Comparison of ENCODE assay signal across 8 mouse cellular contexts in the genomic region with DNA sequence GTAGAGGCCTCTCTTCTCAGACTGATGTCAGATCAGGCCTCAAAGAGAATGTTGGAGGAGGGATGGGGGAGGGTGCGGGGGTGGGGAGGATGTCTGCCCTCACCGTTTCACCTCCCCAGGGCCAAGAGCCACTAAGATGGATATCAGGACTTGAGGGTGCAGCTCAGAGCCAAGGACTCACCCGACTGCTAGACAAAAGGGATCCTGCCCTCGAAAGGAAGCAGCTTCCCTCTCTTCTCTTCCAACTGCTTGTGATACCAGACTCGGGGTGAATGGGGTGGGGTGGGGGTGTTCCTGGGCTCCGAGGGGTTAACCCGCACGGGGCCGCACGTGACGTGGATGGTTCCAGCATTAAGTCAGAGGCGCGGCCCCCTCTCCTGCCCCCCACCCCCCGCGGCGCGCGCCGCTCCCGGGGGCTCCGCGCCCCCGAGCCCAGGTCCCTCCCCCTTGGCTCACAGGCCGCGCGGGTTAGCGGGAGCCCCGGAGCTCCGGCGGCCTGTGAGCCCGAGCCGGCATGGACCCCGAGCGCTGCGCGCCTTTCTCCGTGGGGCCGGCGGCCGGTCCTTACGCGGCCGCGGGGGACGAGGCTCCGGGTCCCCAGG. TPM values are rescaled to one million over a fixed set of nuclear protein-coding genes. Genes with fewer than 3 reads are reported as not detected.
A peak's percentile ranks its signal among the peaks of the same experiment; 100 is the strongest.
DNase-seq lines count a peak whose midpoint lies in the region; ATAC-seq and TF ChIP-seq lines count a peak whose summit lies in the region.

Gene Alx3, plus strand, starts transcription at position 370 of the 602 bp plus-strand sequence.

- H3K4me2 ChIP-seq in neural tube, embryonic 13.5 days, result peak within 1 kb of the TSS; percentile 52

- DNase-seq in left cerebral cortex, adult 2 months (ENCODE audit: extremely low spot score in 1 of 2, low spot score in 2 of 2), result no peak
- DNase-seq in left cerebral cortex, postnatal 14 days (ENCODE audit: low spot score in 2 of 2), result no peak
- peak; percentile 59 for DNase-seq in limb, embryonic 10.5 days (ENCODE audit: low spot score)
- no peak for DNase-seq in cerebellum, postnatal 14 days
- no peak for DNase-seq in spleen, postnatal 36 days (ENCODE audit: low spot score in 2 of 2)
- no peak for DNase-seq in gastrocnemius, adult 18-20 months (ENCODE audit: low spot score)

- H3K9ac ChIP-seq in neural tube, embryonic 13.5 days, result peak within 1 kb of the TSS; percentile 47

- peak within 1 kb of the TSS; percentile 31 for H3K4me3 ChIP-seq in left cerebral cortex, adult 2 months
- H3K4me3 ChIP-seq in embryonic fibroblast, embryonic 13.5 days (ENCODE audit: insufficient read depth, low read length), result peak within 1 kb of the TSS; percentile 12
- H3K4me3 ChIP-seq in limb, embryonic 10.5 days, result peak within 1 kb of the TSS; percentile 75
- peak within 1 kb of the TSS; percentile 31 for H3K4me3 ChIP-seq in neural tube, embryonic 13.5 days

- 1% methylated on average over 46 of the region's 46 CpGs for WGBS in limb, embryonic 10.5 days
- 2% methylated on average over 41 of the region's 46 CpGs for WGBS in neural tube, embryonic 13.5 days

- TF ChIP-seq POLR2A in embryonic fibroblast, embryonic 13.5 days (IDR thresholded peaks at IDR 0.05; ENCODE audit: low read depth, low read length), result no peak

- peaks cover 7% of the 10 kb centered on the region; the same call in 1 of the 2 replicates for H3K36me3 ChIP-seq in limb, embryonic 10.5 days
- H3K36me3 ChIP-seq in neural tube, embryonic 13.5 days, result no peaks in the 10 kb centered on the region

- intact Hi-C loops in left cerebral cortex, adult 2 months (cut with DNase I), result no loop called here
- intact Hi-C loops in left cerebral cortex, postnatal 14 days (cut with DNase I), result no loop called here

- H3K27me3 ChIP-seq in limb, embryonic 10.5 days (ENCODE audit: low read depth, poor library complexity, severe bottlenecking), result peaks cover 86% of the 10 kb centered on the region
- H3K27me3 ChIP-seq in neural tube, embryonic 13.5 days, result peaks cover 86% of the 10 kb centered on the region

- H3K9me3 ChIP-seq in limb, embryonic 10.5 days (replicated peaks), result no peaks in the 10 kb centered on the region
- no peaks in the 10 kb centered on the region for H3K9me3 ChIP-seq in neural tube, embryonic 13.5 days

- H3K27ac ChIP-seq in left cerebral cortex, adult 2 months, result no peak within 1 kb of the TSS; the same call in 1 of the 2 replicates
- H3K27ac ChIP-seq in embryonic fibroblast, embryonic 13.5 days (ENCODE audit: insufficient read depth, low read length), result no peak within 1 kb of the TSS
- H3K27ac ChIP-seq in limb, embryonic 10.5 days, result peak within 1 kb of the TSS; percentile 96
- no peak within 1 kb of the TSS for H3K27ac ChIP-seq in neural tube, embryonic 13.5 days (replicated peaks)

- ATAC-seq in neural tube, embryonic 13.5 days (ENCODE audit: low read depth), result peak; percentile 44; the same call in 1 of the 2 replicates

- no peak for TF ChIP-seq CTCF in left cerebral cortex, adult 2 months (IDR thresholded peaks at IDR 0.05)
- no peak for TF ChIP-seq CTCF in embryonic fibroblast, embryonic 13.5 days (IDR thresholded peaks at IDR 0.05; ENCODE audit: borderline replicate concordance, insufficient read depth, low read length)

- no peaks in the 10 kb centered on the region for H3K4me1 ChIP-seq in embryonic fibroblast, embryonic 13.5 days (ENCODE audit: control insufficient read depth, insufficient read depth, low read length)
- H3K4me1 ChIP-seq in limb, embryonic 10.5 days, result peaks cover 77% of the 10 kb centered on the region
- H3K4me1 ChIP-seq in neural tube, embryonic 13.5 days (replicated peaks), result peaks cover 20% of the 10 kb centered on the region

RNA-seq across cellular contexts. Expression of gene Alx3, which starts in this region (rescaled TPM):
- total RNA-seq in left cerebral cortex, adult 2 months (2021), result under 1 TPM; 0.40 to 0.86 TPM
- total RNA-seq in left cerebral cortex, postnatal 14 days (2021), result 1 to 10 TPM; 1.1 to 1.9 TPM
- polyA plus RNA-seq in embryonic fibroblast, embryonic 13.5 days (2011; ENCODE audit: insufficient read length, low read depth, missing spikeins), result 1.8 and 1.9 TPM in 2 replicates
- polyA plus RNA-seq in limb, embryonic 10.5 days (2016; fragmentation: Nextera tagmentation; extraction: Ambion mirVana), result 31.1 and 37.4 TPM in 2 replicates
- 0.58 TPM in 1 of 2 replicates, not detected in the other for polyA plus RNA-seq in neural tube, embryonic 13.5 days (2015; fragmentation: Nextera tagmentation; extraction: Ambion mirVana)
- not detected for total RNA-seq in gastrocnemius, adult 18-20 months (2021)

Comparison
In these comparisons a context has a peak if more than half of its experiments do, and no peak if none do; other contexts are left out.
1. RNA of gene Alx3 (polyA plus RNA-seq): 31.1 to 37.4 TPM in limb, embryonic 10.5 days; 1.8 to 1.9 TPM in embryonic fibroblast, embryonic 13.5 days and 0.58 TPM in neural tube, embryonic 13.5 days; every median in the first group is over 10 times any median in the second.
2. Peak in ATAC-seq, H3K4me3 ChIP-seq, H3K9ac ChIP-seq and H3K4me2 ChIP-seq in neural tube, embryonic 13.5 days; RNA of the gene not detected or under 1 TPM.
3. H3K4me3 ChIP-seq: peak in every context shown above with its lines; median percentile 75 in limb, embryonic 10.5 days; 31 in left cerebral cortex, adult 2 months; 31 in neural tube, embryonic 13.5 days; 12 in embryonic fibroblast, embryonic 13.5 days.